Mouse (Mus musculus) left cerebral cortex, adult 2 months (tissue): ENCODE results near the gene Anxa10. TPM values are rescaled to one million over a fixed set of nuclear protein-coding genes. Genes with fewer than 3 reads are reported as not detected.

Experiments used
- DNase-seq, 2 experiments: peaks; one replicate each; pipeline ENCODE4 v3.0.0; 2021 to 2022; ENCODE audit warnings: low spot score in 2 of 2, mixed read lengths in 1 of 2; ENCODE audit errors: extremely low spot score in 1 of 2
- H3K27ac ChIP-seq: fragments of 200-600 bp; 2 replicates; pipeline ENCODE4 v1.8.1; 2022
- H3K4me3 ChIP-seq: fragments of 200-600 bp; 2 replicates; pipeline ENCODE4 v1.8.1; 2022
- CTCF ChIP-seq: fragments of 200-600 bp; IDR thresholded peaks from 2 replicates; pipeline ENCODE4 v1.8.1; 2022; ENCODE audit warnings: antibody characterized with exemption, mild to moderate bottlenecking, moderate library complexity
- intact Hi-C: fragments of 180-260 bp; cut with DNase I; formaldehyde crosslinking; loops from one replicate; pipeline ENCODE4 v1.15.1; 2025
- long read RNA-seq, 2 experiments: library from polyadenylated mRNA; stranded (forward); transcript quantifications; one replicate each; pipeline ENCODE4 v2.0.0; 2021; ENCODE audit warnings: borderline mapping rate in 2 of 2
- total RNA-seq, 2 experiments: library from RNA; stranded (reverse); gene quantifications; 2 replicates each; pipeline ENCODE4 v1.2.3; 2021

The Anxa10 gene
- not detected for total RNA-seq
- long read RNA-seq, experiment 1: 0 reads
- long read RNA-seq, experiment 2: 0 reads

GRCm38 (mm10) chr8:62123098-62123497, at the start of gene Anxa10:
TSS of gene Anxa10 (minus strand) at chr8:62123150.
- Histone ChIP-seq H3K4me3 (no peak within 1 kb of the TSS), H3K27ac (no peak within 1 kb of the TSS)
- no peak for DNase-seq
- no peak for TF ChIP-seq CTCF
- intact Hi-C loops: no loop called here

- TF ChIP-seq CTCF: no peak
- intact Hi-C loops: no loop called here
- H3K4me3 ChIP-seq: no peak overlapping the region
- no peak overlapping the region for H3K27ac ChIP-seq
- DNase-seq: no peak
Observed at GRCm38 (mm10) chr8:62132662-62133366, 9.9 kb upstream of the Anxa10 start.

- no peak for DNase-seq
- intact Hi-C loops: no loop called here
- Histone ChIP-seq H3K27ac (no peak overlapping the region), H3K4me3 (no peak overlapping the region)
- TF ChIP-seq CTCF: no peak
Observed at GRCm38 (mm10) chr8:62097213-62097612, 25.7 kb downstream of the Anxa10 start.

- no peak for TF ChIP-seq CTCF
- DNase-seq: no peak
- intact Hi-C loops: no loop called here
- Histone ChIP-seq H3K4me3 (no peak overlapping the region), H3K27ac (no peak overlapping the region)
Observed at GRCm38 (mm10) chr8:62081804-62082203, 41.1 kb downstream of the Anxa10 start.

- TF ChIP-seq CTCF: peak; percentile 73
- no peak for DNase-seq
- Histone ChIP-seq H3K27ac (no peak overlapping the region), H3K4me3 (no peak overlapping the region)
- intact Hi-C loops: loop anchor here (1.0 kb wide), 1 partner anchor 1797 kb away; no protein-coding TSS in a partner anchor
Observed at GRCm38 (mm10) chr8:62080195-62080802, 42.7 kb downstream of the Anxa10 start.

GRCm38 (mm10) chr8:62068305-62068704, 54.6 kb downstream of the Anxa10 start:
- DNase-seq: no peak
- no peak for TF ChIP-seq CTCF
- Histone ChIP-seq H3K27ac (no peak overlapping the region), H3K4me3 (no peak overlapping the region)
- intact Hi-C loops: no loop called here

- peak in 1 of 2 experiments; percentile 10 for DNase-seq
- no peak overlapping the region for H3K4me3 ChIP-seq
Observed at GRCm38 (mm10) chr8:62060357-62060756, 62.6 kb downstream of the Anxa10 start.

GRCm38 (mm10) chr8:62046809-62047208, 76.1 kb downstream of the Anxa10 start:
- Histone ChIP-seq H3K4me3 (no peak overlapping the region), H3K27ac (no peak overlapping the region)
- peak; percentile 33 for TF ChIP-seq CTCF
- DNase-seq: no peak
- intact Hi-C loops: no loop called here

More at GRCm38 (mm10) chr8:62060357-62060756, 62.6 kb downstream of the Anxa10 start:
- peak; percentile 64 for TF ChIP-seq CTCF
- H3K27ac ChIP-seq: no peak overlapping the region
- intact Hi-C loops: loop anchor here (1.0 to 5.0 kb wide), 2 partner anchors 166 to 538 kb away; no protein-coding TSS in a partner anchor

- no peak for DNase-seq
- intact Hi-C loops: no loop called here
- TF ChIP-seq CTCF: no peak; the same call in none of the 2 replicates
- Histone ChIP-seq H3K4me3 (no peak overlapping the region), H3K27ac (no peak overlapping the region)
Observed at GRCm38 (mm10) chr8:62034351-62034750, 88.6 kb downstream of the Anxa10 start.

- Histone ChIP-seq H3K27ac (no peak overlapping the region), H3K4me3 (no peak overlapping the region)
- intact Hi-C loops: no loop called here
- TF ChIP-seq CTCF: no peak
- no peak for DNase-seq
Observed at GRCm38 (mm10) chr8:62014582-62014981, 108.4 kb downstream of the Anxa10 start.

- intact Hi-C loops: no loop called here
Observed at GRCm38 (mm10) chr8:62014166-62014565, 108.8 kb downstream of the Anxa10 start.

More at GRCm38 (mm10) chr8:62014166-62014565, 108.8 kb downstream of the Anxa10 start:
- no peak for DNase-seq
- TF ChIP-seq CTCF: no peak
- no peak overlapping the region for H3K4me3 ChIP-seq
- no peak overlapping the region for H3K27ac ChIP-seq

Other genes starting within 250 kb of the Anxa10 start
- 1 to 10 TPM; 4.1 to 4.9 TPM for gene Palld, start 220.5 kb downstream of the Anxa10 start, total RNA-seq
- gene Ddx60, start 195.1 kb downstream of the Anxa10 start, total RNA-seq: 1 to 10 TPM in 1 of 2 experiments, under 1 TPM in 1; 0.44 to 1.2 TPM